Mouse (Mus musculus): ENCODE measurements around the gene Fzd5. TPM values are rescaled to one million over a fixed set of nuclear protein-coding genes. Genes with fewer than 3 reads are reported as not detected.

The Fzd5 gene
- 0.58 and 0.62 TPM in 2 replicates for polyA plus RNA-seq (2015; fragmentation: Nextera tagmentation; extraction: Ambion mirVana)

GRCm38 (mm10) chr1:64737502-64738179 lies at the start of gene Fzd5:
Gene Fzd5, minus strand, starts transcription at chr1:64737751.
- Histone ChIP-seq H3K27me3 (ENCODE audit: control insufficient read depth, insufficient read depth, low read depth, low read length) (peaks cover 28% of the 10 kb centered on the region), H3K4me1 (ENCODE audit: control insufficient read depth, insufficient read depth, low read length) (peaks cover 35% of the 10 kb centered on the region), H3K4me2 (ENCODE audit: low read length) (peak within 1 kb of the TSS; percentile 94), H3K9ac (ENCODE audit: low read depth, low read length) (peak within 1 kb of the TSS; percentile 57), H3K9me3 (replicated peaks; ENCODE audit: control insufficient read depth, low read length, poor library complexity, severe bottlenecking) (no peaks in the 10 kb centered on the region), H3K27ac (ENCODE audit: low read length) (no peak within 1 kb of the TSS), H3K36me3 (ENCODE audit: control insufficient read depth, insufficient read depth, low read length) (no peaks in the 10 kb centered on the region), H3K4me3 (ENCODE audit: low read depth, low read length) (peak within 1 kb of the TSS; percentile 67)
- ATAC-seq, result peak; percentile 90
- WGBS, result under 1% methylated on average over 44 of the region's 73 CpGs

GRCm38 (mm10) chr1:64779863-64780262 lies 42.3 kb upstream of the Fzd5 start:
- Histone ChIP-seq H3K27me3 (ENCODE audit: control insufficient read depth, insufficient read depth, low read depth, low read length) (no peaks in the 10 kb centered on the region), H3K4me1 (ENCODE audit: control insufficient read depth, insufficient read depth, low read length) (peaks cover 2% of the 10 kb centered on the region; the same call in 1 of the 2 replicates), H3K9me3 (replicated peaks; ENCODE audit: control insufficient read depth, low read length, poor library complexity, severe bottlenecking) (no peaks in the 10 kb centered on the region), H3K27ac (ENCODE audit: low read length) (no peak overlapping the region), H3K9ac (ENCODE audit: low read depth, low read length) (no peak overlapping the region), H3K4me2 (ENCODE audit: low read length) (peak overlapping the region; percentile 12; the same call in 1 of the 2 replicates), H3K36me3 (ENCODE audit: control insufficient read depth, insufficient read depth, low read length) (no peaks in the 10 kb centered on the region), H3K4me3 (ENCODE audit: low read depth, low read length) (no peak overlapping the region)
- ATAC-seq, result no peak
- WGBS, result 14% methylated on average over 12 of the region's 12 CpGs

- Histone ChIP-seq H3K36me3 (ENCODE audit: control insufficient read depth, insufficient read depth, low read length) (no peaks in the 10 kb centered on the region), H3K4me2 (ENCODE audit: low read length) (peak overlapping the region; percentile 12; the same call in 1 of the 2 replicates), H3K4me3 (ENCODE audit: low read depth, low read length) (no peak overlapping the region), H3K9me3 (replicated peaks; ENCODE audit: control insufficient read depth, low read length, poor library complexity, severe bottlenecking) (no peaks in the 10 kb centered on the region), H3K4me1 (ENCODE audit: control insufficient read depth, insufficient read depth, low read length) (peaks cover 2% of the 10 kb centered on the region; the same call in 1 of the 2 replicates), H3K27ac (ENCODE audit: low read length) (no peak overlapping the region), H3K27me3 (ENCODE audit: control insufficient read depth, insufficient read depth, low read depth, low read length) (no peaks in the 10 kb centered on the region), H3K9ac (ENCODE audit: low read depth, low read length) (no peak overlapping the region)
- no peak for ATAC-seq
- WGBS, result 14% methylated on average over 5 of the region's 5 CpGs
Measured at GRCm38 (mm10) chr1:64779415-64779814, 41.9 kb upstream of the Fzd5 start.

GRCm38 (mm10) chr1:64773305-64773704 lies 35.8 kb upstream of the Fzd5 start:
- H3K9me3 ChIP-seq (replicated peaks; ENCODE audit: control insufficient read depth, low read length, poor library complexity, severe bottlenecking), result no peaks in the 10 kb centered on the region
- H3K27me3 ChIP-seq (ENCODE audit: control insufficient read depth, insufficient read depth, low read depth, low read length), result no peaks in the 10 kb centered on the region
- no peak overlapping the region for H3K4me2 ChIP-seq (ENCODE audit: low read length)
- H3K4me3 ChIP-seq (ENCODE audit: low read depth, low read length), result no peak overlapping the region
- H3K9ac ChIP-seq (ENCODE audit: low read depth, low read length), result no peak overlapping the region
- no peaks in the 10 kb centered on the region for H3K4me1 ChIP-seq (ENCODE audit: control insufficient read depth, insufficient read depth, low read length)
- ATAC-seq, result no peak
- H3K36me3 ChIP-seq (ENCODE audit: control insufficient read depth, insufficient read depth, low read length), result no peaks in the 10 kb centered on the region
- WGBS, result 81% methylated on average over 4 of the region's 4 CpGs
- no peak overlapping the region for H3K27ac ChIP-seq (ENCODE audit: low read length)

GRCm38 (mm10) chr1:64770169-64770568 lies 32.6 kb upstream of the Fzd5 start:
- H3K9me3 ChIP-seq (replicated peaks; ENCODE audit: control insufficient read depth, low read length, poor library complexity, severe bottlenecking), result no peaks in the 10 kb centered on the region
- ATAC-seq, result no peak
- no peaks in the 10 kb centered on the region for H3K36me3 ChIP-seq (ENCODE audit: control insufficient read depth, insufficient read depth, low read length)
- no peak overlapping the region for H3K9ac ChIP-seq (ENCODE audit: low read depth, low read length)
- H3K27ac ChIP-seq (ENCODE audit: low read length), result no peak overlapping the region
- WGBS, result 62% methylated on average over 6 of the region's 6 CpGs
- no peak overlapping the region for H3K4me2 ChIP-seq (ENCODE audit: low read length)
- H3K27me3 ChIP-seq (ENCODE audit: control insufficient read depth, insufficient read depth, low read depth, low read length), result no peaks in the 10 kb centered on the region
- H3K4me3 ChIP-seq (ENCODE audit: low read depth, low read length), result no peak overlapping the region
- no peaks in the 10 kb centered on the region for H3K4me1 ChIP-seq (ENCODE audit: control insufficient read depth, insufficient read depth, low read length)

- Histone ChIP-seq H3K27me3 (ENCODE audit: control insufficient read depth, insufficient read depth, low read depth, low read length) (no peaks in the 10 kb centered on the region), H3K9ac (ENCODE audit: low read depth, low read length) (no peak overlapping the region), H3K9me3 (replicated peaks; ENCODE audit: control insufficient read depth, low read length, poor library complexity, severe bottlenecking) (no peaks in the 10 kb centered on the region), H3K27ac (ENCODE audit: low read length) (no peak overlapping the region), H3K36me3 (ENCODE audit: control insufficient read depth, insufficient read depth, low read length) (no peaks in the 10 kb centered on the region), H3K4me2 (ENCODE audit: low read length) (no peak overlapping the region), H3K4me3 (ENCODE audit: low read depth, low read length) (no peak overlapping the region), H3K4me1 (ENCODE audit: control insufficient read depth, insufficient read depth, low read length) (no peaks in the 10 kb centered on the region)
- WGBS, result 85% methylated on average over 4 of the region's 4 CpGs
- ATAC-seq, result no peak
Measured at GRCm38 (mm10) chr1:64761646-64762045, 24.1 kb upstream of the Fzd5 start.

- no peak for ATAC-seq
- no peak overlapping the region for H3K27ac ChIP-seq (ENCODE audit: low read length)
- no peak overlapping the region for H3K9ac ChIP-seq (ENCODE audit: low read depth, low read length)
- WGBS, result 93% methylated on average over 5 of the region's 5 CpGs
- no peak overlapping the region for H3K4me2 ChIP-seq (ENCODE audit: low read length)
- H3K9me3 ChIP-seq (replicated peaks; ENCODE audit: control insufficient read depth, low read length, poor library complexity, severe bottlenecking), result no peaks in the 10 kb centered on the region
- no peaks in the 10 kb centered on the region for H3K36me3 ChIP-seq (ENCODE audit: control insufficient read depth, insufficient read depth, low read length)
- no peak overlapping the region for H3K4me3 ChIP-seq (ENCODE audit: low read depth, low read length)
- H3K27me3 ChIP-seq (ENCODE audit: control insufficient read depth, insufficient read depth, low read depth, low read length), result no peaks in the 10 kb centered on the region
- H3K4me1 ChIP-seq (ENCODE audit: control insufficient read depth, insufficient read depth, low read length), result no peaks in the 10 kb centered on the region
Measured at GRCm38 (mm10) chr1:64757766-64758165, 20.2 kb upstream of the Fzd5 start.

- no peaks in the 10 kb centered on the region for H3K36me3 ChIP-seq (ENCODE audit: control insufficient read depth, insufficient read depth, low read length)
- no peak overlapping the region for H3K9ac ChIP-seq (ENCODE audit: low read depth, low read length)
- ATAC-seq, result no peak
- H3K4me2 ChIP-seq (ENCODE audit: low read length), result no peak overlapping the region
- 35% methylated on average over 2 of the region's 2 CpGs for WGBS
- H3K27ac ChIP-seq (ENCODE audit: low read length), result no peak overlapping the region
- no peaks in the 10 kb centered on the region for H3K27me3 ChIP-seq (ENCODE audit: control insufficient read depth, insufficient read depth, low read depth, low read length)
- no peaks in the 10 kb centered on the region for H3K9me3 ChIP-seq (replicated peaks; ENCODE audit: control insufficient read depth, low read length, poor library complexity, severe bottlenecking)
- H3K4me3 ChIP-seq (ENCODE audit: low read depth, low read length), result no peak overlapping the region
- no peaks in the 10 kb centered on the region for H3K4me1 ChIP-seq (ENCODE audit: control insufficient read depth, insufficient read depth, low read length)
Measured at GRCm38 (mm10) chr1:64757254-64757653, 19.7 kb upstream of the Fzd5 start.

- Histone ChIP-seq H3K27ac (ENCODE audit: low read length) (no peak overlapping the region), H3K4me3 (ENCODE audit: low read depth, low read length) (no peak overlapping the region), H3K9ac (ENCODE audit: low read depth, low read length) (no peak overlapping the region), H3K9me3 (replicated peaks; ENCODE audit: control insufficient read depth, low read length, poor library complexity, severe bottlenecking) (no peaks in the 10 kb centered on the region), H3K36me3 (ENCODE audit: control insufficient read depth, insufficient read depth, low read length) (no peaks in the 10 kb centered on the region), H3K4me1 (ENCODE audit: control insufficient read depth, insufficient read depth, low read length) (no peaks in the 10 kb centered on the region), H3K4me2 (ENCODE audit: low read length) (no peak overlapping the region), H3K27me3 (ENCODE audit: control insufficient read depth, insufficient read depth, low read depth, low read length) (no peaks in the 10 kb centered on the region)
- WGBS, result 84% methylated on average over 10 of the region's 10 CpGs
- ATAC-seq, result no peak
Measured at GRCm38 (mm10) chr1:64756640-64757030, 19.1 kb upstream of the Fzd5 start.

All from midbrain, embryonic 16.5 days (tissue).